Comparison of ENCODE assay signal across 23 mouse cellular contexts in the genomic region with DNA sequence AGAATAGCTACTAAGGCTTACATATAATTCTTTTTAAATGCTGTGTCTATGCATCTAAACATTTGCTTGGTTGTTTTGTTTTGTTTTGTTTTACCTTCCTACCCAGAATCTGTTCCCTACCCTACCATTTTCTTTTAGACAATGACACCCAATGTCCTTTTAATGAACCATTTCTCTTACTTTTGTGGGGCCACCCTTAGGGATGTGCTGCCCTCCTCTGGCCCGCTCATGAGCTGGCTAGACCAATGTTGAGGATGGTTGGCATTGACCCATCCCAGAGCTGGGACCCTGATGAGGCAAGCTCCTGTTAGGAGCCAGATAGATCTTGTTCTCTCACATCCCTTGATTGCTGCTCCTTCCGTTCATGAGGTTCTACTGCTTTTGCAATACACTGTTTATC.
"Had no signal": no experiment of that assay in that cellular context is flagged by ENCODE, and none has a peak within 500 bp of the region (broad histone marks: within the 10 kb centered on the region; RNA-seq: fewer than 3 reads in every experiment).

No protein-coding gene starts in this region.

- H3K27me3 ChIP-seq: kidney, embryonic 15.5 days; limb, embryonic 12.5 days; limb, embryonic 15.5 days; liver, embryonic 13.5 days; lung, embryonic 15.5 days; megakaryocyte, embryonic 14.5 days; neural tube, embryonic 12.5 days; neural tube, embryonic 15.5 days; stomach, embryonic 15.5 days had no signal

- H3K9me3 ChIP-seq: kidney, embryonic 15.5 days; limb, embryonic 12.5 days; limb, embryonic 15.5 days; liver, embryonic 13.5 days; lung, embryonic 15.5 days; megakaryocyte, embryonic 14.5 days; midbrain, embryonic 10.5 days; neural tube, embryonic 12.5 days; neural tube, embryonic 15.5 days; stomach, embryonic 15.5 days had no signal

- DNase-seq: kidney, adult 8-10 months; kidney, postnatal 10 days; kidney, postnatal 36 days; left cerebral cortex, postnatal 4 days; liver, embryonic 13.5 days; lung, adult 18-20 months; lung, postnatal 10 days; lung, postnatal 36 days; midbrain, embryonic 14.5 days; retina, postnatal 1 day; right cerebral cortex, postnatal 25 days; spleen, adult 18-20 months; thymus, adult 18-20 months; thymus, postnatal 4 days had no signal

- H3K36me3 ChIP-seq: kidney, embryonic 15.5 days; limb, embryonic 12.5 days; limb, embryonic 15.5 days; liver, embryonic 13.5 days; lung, embryonic 15.5 days; midbrain, embryonic 10.5 days; neural tube, embryonic 12.5 days; neural tube, embryonic 15.5 days; stomach, embryonic 15.5 days had no signal

- H3K4me1 ChIP-seq: kidney, embryonic 15.5 days; limb, embryonic 12.5 days; limb, embryonic 15.5 days; liver, embryonic 13.5 days; lung, embryonic 15.5 days; megakaryocyte, embryonic 14.5 days; midbrain, embryonic 10.5 days; neural tube, embryonic 12.5 days; neural tube, embryonic 15.5 days had no signal

- H3K9ac ChIP-seq: kidney, embryonic 15.5 days; limb, embryonic 12.5 days; limb, embryonic 15.5 days; liver, embryonic 13.5 days; lung, embryonic 15.5 days; neural tube, embryonic 12.5 days; neural tube, embryonic 15.5 days; stomach, embryonic 15.5 days had no signal

- H3K27ac ChIP-seq: kidney, embryonic 15.5 days; limb, embryonic 12.5 days; limb, embryonic 15.5 days; liver, embryonic 13.5 days; lung, embryonic 15.5 days; midbrain, embryonic 10.5 days; neural tube, embryonic 12.5 days; neural tube, embryonic 15.5 days; stomach, embryonic 15.5 days had no signal

- H3K4me2 ChIP-seq: kidney, embryonic 15.5 days; limb, embryonic 12.5 days; limb, embryonic 15.5 days; liver, embryonic 13.5 days; lung, embryonic 15.5 days; neural tube, embryonic 12.5 days; neural tube, embryonic 15.5 days; stomach, embryonic 15.5 days had no signal

- H3K4me3 ChIP-seq: kidney, embryonic 15.5 days; limb, embryonic 12.5 days; limb, embryonic 15.5 days; liver, embryonic 13.5 days; lung, embryonic 15.5 days; megakaryocyte, embryonic 14.5 days; midbrain, embryonic 10.5 days; neural tube, embryonic 12.5 days; neural tube, embryonic 15.5 days; stomach, embryonic 15.5 days had no signal
